In genomic region chr14:63002588-63002987, GRCm38 (mm10) we compare ENCODE assay signal across 29 mouse cellular contexts. TPM values are rescaled to one million over a fixed set of nuclear protein-coding genes. Genes with fewer than 3 reads are reported as not detected.
DNase-seq lines count a peak whose midpoint lies in the region; ATAC-seq lines count a peak whose summit lies in the region.
"Had no signal": no experiment of that assay in that cellular context is flagged by ENCODE, and none has a peak within 500 bp of the region (broad histone marks: within the 10 kb centered on the region; RNA-seq: fewer than 3 reads in every experiment).

No protein-coding gene starts in this region.

- H3K9me3 ChIP-seq in heart, embryonic 13.5 days: no peaks in the 10 kb centered on the region
- no peaks in the 10 kb centered on the region for H3K9me3 ChIP-seq in heart, embryonic 10.5 days
- H3K9me3 ChIP-seq in midbrain, embryonic 11.5 days (ENCODE audit: control insufficient read depth, low read length): no peaks in the 10 kb centered on the region
- H3K9me3 ChIP-seq in midbrain, embryonic 14.5 days (ENCODE audit: control insufficient read depth, low read length): no peaks in the 10 kb centered on the region
- H3K9me3 ChIP-seq: forebrain, embryonic 10.5 days; hindbrain, embryonic 13.5 days; limb, embryonic 12.5 days; midbrain, embryonic 15.5 days; neural tube, embryonic 12.5 days had no signal

- no peak for ATAC-seq in heart, embryonic 13.5 days (ENCODE audit: extremely low read depth, insufficient number of reproducible peaks, low FRiP score, low TSS enrichment)
- no peak for ATAC-seq in midbrain, embryonic 11.5 days (ENCODE audit: low FRiP score)
- no peak for ATAC-seq in midbrain, embryonic 14.5 days (ENCODE audit: low FRiP score, low TSS enrichment)
- ATAC-seq: forebrain, embryonic 16.5 days; inflammation-experienced regulatory T-cells, adult 6 months; liver, postnatal 0 days; midbrain, embryonic 15.5 days had no signal

- H3K4me2 ChIP-seq in heart, embryonic 13.5 days: no peak overlapping the region
- no peak overlapping the region for H3K4me2 ChIP-seq in midbrain, embryonic 11.5 days
- H3K4me2 ChIP-seq in midbrain, embryonic 14.5 days (ENCODE audit: low read length): no peak overlapping the region
- H3K4me2 ChIP-seq: hindbrain, embryonic 13.5 days; limb, embryonic 12.5 days; liver, embryonic 11.5 days; midbrain, embryonic 15.5 days; neural tube, embryonic 12.5 days had no signal

- no peak overlapping the region for H3K4me3 ChIP-seq in heart, embryonic 13.5 days
- H3K4me3 ChIP-seq in heart, embryonic 10.5 days: no peak overlapping the region
- H3K4me3 ChIP-seq in midbrain, embryonic 11.5 days (ENCODE audit: low read depth, low read length): no peak overlapping the region
- no peak overlapping the region for H3K4me3 ChIP-seq in midbrain, embryonic 14.5 days (replicated peaks; ENCODE audit: low read depth, low read length)
- H3K4me3 ChIP-seq: forebrain, embryonic 10.5 days; heart, adult 2 months; hindbrain, embryonic 13.5 days; limb, embryonic 12.5 days; megakaryocyte, embryonic 14.5 days; midbrain, embryonic 15.5 days; neural tube, embryonic 12.5 days had no signal

- H3K36me3 ChIP-seq in heart, embryonic 13.5 days: no peaks in the 10 kb centered on the region
- no peaks in the 10 kb centered on the region for H3K36me3 ChIP-seq in heart, embryonic 10.5 days
- H3K36me3 ChIP-seq in midbrain, embryonic 11.5 days (ENCODE audit: control insufficient read depth, insufficient read depth, low read length): no peaks in the 10 kb centered on the region
- H3K36me3 ChIP-seq in midbrain, embryonic 14.5 days (ENCODE audit: control insufficient read depth, insufficient read depth, low read length): no peaks in the 10 kb centered on the region
- H3K36me3 ChIP-seq: forebrain, embryonic 10.5 days; hindbrain, embryonic 13.5 days; limb, embryonic 12.5 days; midbrain, embryonic 15.5 days; neural tube, embryonic 12.5 days had no signal

- H3K27me3 ChIP-seq in heart, embryonic 13.5 days (replicated peaks): no peaks in the 10 kb centered on the region
- peaks cover 3% of the 10 kb centered on the region; the same call in 1 of the 2 replicates for H3K27me3 ChIP-seq in heart, embryonic 10.5 days (ENCODE audit: insufficient read depth, poor library complexity, severe bottlenecking)
- H3K27me3 ChIP-seq in midbrain, embryonic 11.5 days (ENCODE audit: control insufficient read depth, insufficient read depth, low read length): no peaks in the 10 kb centered on the region
- no peaks in the 10 kb centered on the region for H3K27me3 ChIP-seq in midbrain, embryonic 14.5 days (ENCODE audit: control insufficient read depth, insufficient read depth, low read length)
- H3K27me3 ChIP-seq: hindbrain, embryonic 13.5 days; limb, embryonic 12.5 days; midbrain, embryonic 15.5 days; neural tube, embryonic 12.5 days had no signal

- peaks cover 15% of the 10 kb centered on the region for H3K4me1 ChIP-seq in heart, embryonic 13.5 days
- no peaks in the 10 kb centered on the region for H3K4me1 ChIP-seq in heart, embryonic 10.5 days
- no peaks in the 10 kb centered on the region for H3K4me1 ChIP-seq in midbrain, embryonic 11.5 days (ENCODE audit: control insufficient read depth, insufficient read depth, low read length)
- no peaks in the 10 kb centered on the region for H3K4me1 ChIP-seq in midbrain, embryonic 14.5 days (ENCODE audit: control insufficient read depth, insufficient read depth, low read length)
- H3K4me1 ChIP-seq: forebrain, embryonic 10.5 days; hindbrain, embryonic 13.5 days; limb, embryonic 12.5 days; midbrain, embryonic 15.5 days; neural tube, embryonic 12.5 days had no signal

- no peak for DNase-seq in heart, embryonic 10.5 days (ENCODE audit: low spot score)
- DNase-seq in heart, postnatal 4 days: peak; percentile 38
- DNase-seq in heart, adult 9 months (ENCODE audit: low spot score in 2 of 2): no peak
- DNase-seq in midbrain, embryonic 11.5 days (ENCODE audit: low spot score, missing footprints): peak; percentile 12
- no peak for DNase-seq in midbrain, embryonic 14.5 days
- DNase-seq in MN1 (ENCODE audit: low spot score): no peak
- DNase-seq: cerebellum, adult 11 months; cerebellum, adult 9-11 months; gastrocnemius, postnatal 14 days; heart, adult 2 months; kidney, adult 2 months; kidney, postnatal 25 days; liver, postnatal 0 days; right cerebral cortex, postnatal 14 days; thymus, adult 2 months; thymus, postnatal 4 days had no signal

- H3K27ac ChIP-seq in heart, embryonic 13.5 days (replicated peaks): peak overlapping the region; percentile 76
- no peak overlapping the region for H3K27ac ChIP-seq in heart, embryonic 10.5 days
- H3K27ac ChIP-seq in midbrain, embryonic 11.5 days (ENCODE audit: low read depth, low read length): no peak overlapping the region
- no peak overlapping the region for H3K27ac ChIP-seq in midbrain, embryonic 14.5 days (replicated peaks; ENCODE audit: low read depth, low read length)
- H3K27ac ChIP-seq: forebrain, embryonic 10.5 days; heart, adult 2 months; hindbrain, embryonic 13.5 days; limb, embryonic 12.5 days; midbrain, embryonic 15.5 days; neural tube, embryonic 12.5 days; stomach, postnatal 0 days had no signal

- H3K9ac ChIP-seq in heart, embryonic 13.5 days: no peak overlapping the region
- H3K9ac ChIP-seq in midbrain, embryonic 11.5 days (ENCODE audit: low read length): no peak overlapping the region
- no peak overlapping the region for H3K9ac ChIP-seq in midbrain, embryonic 14.5 days (replicated peaks; ENCODE audit: low read length)
- H3K9ac ChIP-seq: hindbrain, embryonic 13.5 days; limb, embryonic 12.5 days; liver, postnatal 0 days; midbrain, embryonic 15.5 days; neural tube, embryonic 12.5 days had no signal

- WGBS in heart, embryonic 13.5 days: 36% methylated on average over 2 of the region's 2 CpGs
- 70% methylated on average over 2 of the region's 2 CpGs for WGBS in heart, embryonic 10.5 days
- 81% methylated on average over 2 of the region's 2 CpGs for WGBS in midbrain, embryonic 11.5 days
- 76% methylated on average over 2 of the region's 2 CpGs for WGBS in midbrain, embryonic 14.5 days

RNA-seq across cellular contexts. Expression of gene Defb47, which starts 4.7 kb away (rescaled TPM):
- polyA plus RNA-seq in heart, embryonic 13.5 days (2015; fragmentation: Nextera tagmentation; extraction: Ambion mirVana): not detected in 2 replicates
- polyA plus RNA-seq in heart, embryonic 10.5 days (2016; fragmentation: Nextera tagmentation; extraction: Ambion mirVana): not detected in 2 replicates
- not detected for total RNA-seq in heart, postnatal 4 days (2021)
- polyA plus RNA-seq in midbrain, embryonic 11.5 days (2014; fragmentation: Nextera tagmentation; extraction: Ambion mirVana): not detected in 2 replicates
- polyA plus RNA-seq in midbrain, embryonic 14.5 days (2014; fragmentation: Nextera tagmentation; extraction: Ambion mirVana): 0.75 TPM in 1 of 2 replicates, not detected in the other
- total RNA-seq: common myeloid progenitor, adult 5-6 weeks; gastrocnemius, postnatal 14 days; heart, adult 2 months; left cerebral cortex, postnatal 14 days had no signal
- polyA plus RNA-seq: forebrain, embryonic 10.5 days; forebrain, embryonic 16.5 days; heart, adult 2 months; hindbrain, embryonic 13.5 days; inflammation-experienced regulatory T-cells, adult 6 months; kidney, adult 2 months; limb, embryonic 12.5 days; liver, embryonic 11.5 days; liver, postnatal 0 days; midbrain, embryonic 15.5 days; neural tube, embryonic 12.5 days; stomach, postnatal 0 days; thymus, adult 2 months had no signal

RNA-seq across cellular contexts. Expression of gene Defb43, which starts 9.0 kb away (rescaled TPM):
- polyA plus RNA-seq in heart, embryonic 13.5 days (2015; fragmentation: Nextera tagmentation; extraction: Ambion mirVana): not detected in 2 replicates
- not detected in 2 replicates for polyA plus RNA-seq in heart, embryonic 10.5 days (2016; fragmentation: Nextera tagmentation; extraction: Ambion mirVana)
- not detected for total RNA-seq in heart, postnatal 4 days (2021)
- polyA plus RNA-seq in midbrain, embryonic 11.5 days (2014; fragmentation: Nextera tagmentation; extraction: Ambion mirVana): not detected in 2 replicates
- polyA plus RNA-seq in midbrain, embryonic 14.5 days (2014; fragmentation: Nextera tagmentation; extraction: Ambion mirVana): not detected in 2 replicates
- total RNA-seq: common myeloid progenitor, adult 5-6 weeks; gastrocnemius, postnatal 14 days; heart, adult 2 months; left cerebral cortex, postnatal 14 days had no signal
- polyA plus RNA-seq: forebrain, embryonic 10.5 days; forebrain, embryonic 16.5 days; heart, adult 2 months; hindbrain, embryonic 13.5 days; inflammation-experienced regulatory T-cells, adult 6 months; kidney, adult 2 months; limb, embryonic 12.5 days; liver, embryonic 11.5 days; liver, postnatal 0 days; midbrain, embryonic 15.5 days; neural tube, embryonic 12.5 days; stomach, postnatal 0 days; thymus, adult 2 months had no signal

RNA-seq across cellular contexts. Expression of gene Defb48, which starts 18.3 kb away (rescaled TPM):
- polyA plus RNA-seq in heart, embryonic 13.5 days (2015; fragmentation: Nextera tagmentation; extraction: Ambion mirVana): not detected in 2 replicates
- not detected in 2 replicates for polyA plus RNA-seq in heart, embryonic 10.5 days (2016; fragmentation: Nextera tagmentation; extraction: Ambion mirVana)
- total RNA-seq in heart, postnatal 4 days (2021): not detected
- polyA plus RNA-seq in midbrain, embryonic 11.5 days (2014; fragmentation: Nextera tagmentation; extraction: Ambion mirVana): not detected in 2 replicates
- polyA plus RNA-seq in midbrain, embryonic 14.5 days (2014; fragmentation: Nextera tagmentation; extraction: Ambion mirVana): not detected in 2 replicates
- total RNA-seq: common myeloid progenitor, adult 5-6 weeks; gastrocnemius, postnatal 14 days; heart, adult 2 months; left cerebral cortex, postnatal 14 days had no signal
- polyA plus RNA-seq: forebrain, embryonic 10.5 days; forebrain, embryonic 16.5 days; heart, adult 2 months; hindbrain, embryonic 13.5 days; inflammation-experienced regulatory T-cells, adult 6 months; kidney, adult 2 months; limb, embryonic 12.5 days; liver, embryonic 11.5 days; liver, postnatal 0 days; midbrain, embryonic 15.5 days; neural tube, embryonic 12.5 days; stomach, postnatal 0 days; thymus, adult 2 months had no signal

RNA-seq across cellular contexts. Expression of gene Defb42, which starts 44.2 kb away (rescaled TPM):
- 2.3 and 3.1 TPM in 2 replicates for polyA plus RNA-seq in heart, embryonic 13.5 days (2015; fragmentation: Nextera tagmentation; extraction: Ambion mirVana)
- polyA plus RNA-seq in heart, embryonic 10.5 days (2016; fragmentation: Nextera tagmentation; extraction: Ambion mirVana): 3.7 and 5.8 TPM in 2 replicates
- under 1 TPM; 0.20 to 0.50 TPM for total RNA-seq in heart, postnatal 4 days (2021)
- polyA plus RNA-seq in midbrain, embryonic 11.5 days (2014; fragmentation: Nextera tagmentation; extraction: Ambion mirVana): not detected in 2 replicates
- 0.29 TPM in 1 of 2 replicates, not detected in the other for polyA plus RNA-seq in midbrain, embryonic 14.5 days (2014; fragmentation: Nextera tagmentation; extraction: Ambion mirVana)
- total RNA-seq: common myeloid progenitor, adult 5-6 weeks; gastrocnemius, postnatal 14 days; left cerebral cortex, postnatal 14 days had no signal
- polyA plus RNA-seq: forebrain, embryonic 10.5 days; limb, embryonic 12.5 days; liver, postnatal 0 days; midbrain, embryonic 15.5 days; neural tube, embryonic 12.5 days had no signal

RNA-seq across cellular contexts. Expression of gene Defb30, which starts 47.2 kb away (rescaled TPM):
- not detected in 2 replicates for polyA plus RNA-seq in heart, embryonic 13.5 days (2015; fragmentation: Nextera tagmentation; extraction: Ambion mirVana)
- not detected in 2 replicates for polyA plus RNA-seq in heart, embryonic 10.5 days (2016; fragmentation: Nextera tagmentation; extraction: Ambion mirVana)
- total RNA-seq in heart, postnatal 4 days (2021): not detected
- not detected in 2 replicates for polyA plus RNA-seq in midbrain, embryonic 11.5 days (2014; fragmentation: Nextera tagmentation; extraction: Ambion mirVana)
- polyA plus RNA-seq in midbrain, embryonic 14.5 days (2014; fragmentation: Nextera tagmentation; extraction: Ambion mirVana): not detected in 2 replicates
- total RNA-seq: common myeloid progenitor, adult 5-6 weeks; gastrocnemius, postnatal 14 days; heart, adult 2 months; left cerebral cortex, postnatal 14 days had no signal
- polyA plus RNA-seq: forebrain, embryonic 10.5 days; forebrain, embryonic 16.5 days; heart, adult 2 months; hindbrain, embryonic 13.5 days; inflammation-experienced regulatory T-cells, adult 6 months; kidney, adult 2 months; limb, embryonic 12.5 days; liver, embryonic 11.5 days; liver, postnatal 0 days; midbrain, embryonic 15.5 days; neural tube, embryonic 12.5 days; stomach, postnatal 0 days; thymus, adult 2 months had no signal

Comparison
In these comparisons a context has a peak if more than half of its experiments do, and no peak if none do; other contexts are left out.
1. DNase-seq: peak in heart, postnatal 4 days (single experiment) and midbrain, embryonic 11.5 days (single experiment); none in heart, embryonic 10.5 days (single experiment), heart, adult 9 months (0 of 2), midbrain, embryonic 14.5 days (single experiment) and MN1 (single experiment).